Mouse (Mus musculus) midbrain, embryonic 14.5 days (tissue): ENCODE measurements around the gene Card11. TPM values are rescaled to one million over a fixed set of nuclear protein-coding genes. Genes with fewer than 3 reads are reported as not detected.

Experiments
- ATAC-seq: fragments of 200-750 bp; cut with Nextera tagmentation; 2 replicates; pipeline ENCODE4 v1.8.0; 2017; ENCODE audit warnings: moderate number of reproducible peaks, moderate library complexity; ENCODE audit not compliant: low FRiP score, low TSS enrichment
- DNase-seq: peaks from one replicate; pipeline ENCODE4 v3.0.0-alpha.2; 2015
- H3K27ac ChIP-seq: fragments of 300-500 bp; sonication (generic); replicated peaks from 2 replicates; pipeline ENCODE4 v1.5.1; 2014; ENCODE audit warnings: mild to moderate bottlenecking, low read depth, low read length, moderate library complexity
- H3K27me3 ChIP-seq: fragments of 300-500 bp; sonication (generic); 2 replicates; pipeline ENCODE4 v1.6.1; 2014; ENCODE audit warnings: low read length, control low read depth, mixed read lengths; ENCODE audit not compliant: control insufficient read depth, insufficient read depth
- H3K36me3 ChIP-seq: fragments of 300-500 bp; sonication (generic); 2 replicates; pipeline ENCODE4 v1.6.1; 2014; ENCODE audit warnings: low read length, control low read depth; ENCODE audit not compliant: control insufficient read depth, insufficient read depth
- H3K4me1 ChIP-seq: fragments of 300-500 bp; sonication (generic); 2 replicates; pipeline ENCODE4 v1.6.1; 2014; ENCODE audit warnings: mild to moderate bottlenecking, antibody characterized with exemption, low read length, control low read depth; ENCODE audit not compliant: control insufficient read depth, insufficient read depth
- H3K4me2 ChIP-seq: fragments of 300-500 bp; sonication (generic); 2 replicates; pipeline ENCODE4 v1.6.1; 2014; ENCODE audit warnings: mild to moderate bottlenecking, low read length, moderate library complexity
- H3K4me3 ChIP-seq: fragments of 300-500 bp; sonication (generic); replicated peaks from 2 replicates; pipeline ENCODE4 v1.5.1; 2014; ENCODE audit warnings: low read depth, low read length
- H3K9ac ChIP-seq: fragments of 300-500 bp; sonication (generic); replicated peaks from 2 replicates; pipeline ENCODE4 v1.6.1; 2014; ENCODE audit warnings: mild to moderate bottlenecking, low read length, moderate library complexity
- H3K9me3 ChIP-seq: fragments of 300-500 bp; sonication (generic); 2 replicates; pipeline ENCODE4 v1.6.1; 2016; ENCODE audit warnings: low read length, control low read depth, mixed read lengths; ENCODE audit not compliant: control insufficient read depth
- WGBS: fragments of 180-500 bp; shearing (Covaris S2); extraction: QIAGEN DNeasy Blood & Tissue Kit; methylation state at CpG from one replicate; pipeline ENCODE4 v1.1.7; 2014; 5-methylcytosine and 5-hydroxymethylcytosine counted together
- polyA plus RNA-seq: library from polyadenylated mRNA; unstranded; fragments of >200 nt; fragmentation: Nextera tagmentation; extraction: Ambion mirVana; gene quantifications from 2 replicates; pipeline ENCODE4 v1.2.1, GENCODE M21; 2014

Card11 gene
- polyA plus RNA-seq, 1 experiment from 2014 or later = 0.28 TPM

DNA sequence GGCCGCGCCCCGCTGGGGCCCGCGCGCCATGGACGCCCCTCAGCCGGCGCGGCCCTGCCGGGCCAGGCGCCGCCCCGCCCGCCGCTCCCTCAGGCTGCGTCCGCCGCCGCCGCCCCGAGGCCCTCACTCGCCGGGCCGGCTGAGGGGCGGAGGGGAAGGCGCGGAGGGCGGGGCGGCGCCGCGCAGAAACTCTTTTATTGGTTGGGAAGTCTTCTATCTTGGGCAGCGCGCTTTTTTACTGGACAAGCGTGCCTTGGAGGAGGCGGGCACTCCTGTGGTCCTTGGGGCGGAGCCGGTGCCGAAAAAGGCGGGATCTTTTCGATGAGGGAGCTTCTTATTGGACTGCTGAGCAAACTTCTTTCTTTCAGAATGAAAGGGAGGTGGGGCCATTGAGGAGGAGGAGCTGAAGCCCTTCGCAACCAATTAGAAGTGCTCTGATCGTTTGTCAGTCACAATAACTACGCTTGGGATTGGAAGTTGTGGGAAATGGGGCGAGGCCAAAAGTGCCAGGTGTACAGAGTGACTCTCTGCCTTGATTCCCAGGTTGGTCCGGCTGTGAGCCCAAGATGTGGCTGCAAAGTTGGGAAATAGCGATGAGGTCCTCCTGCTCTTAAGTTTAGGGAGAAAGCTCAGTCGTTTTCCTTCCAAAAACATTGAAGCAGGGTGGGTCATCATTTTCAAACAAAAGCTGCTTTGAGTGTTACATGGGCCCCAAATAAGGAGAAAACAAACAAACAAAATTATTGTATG lies 169.9 kb downstream of the Card11 start, which contains the start of gene Gna12:
TSS of gene Gna12 (minus strand) at position 118 of the 750 bp plus-strand sequence.
- Histone ChIP-seq H3K4me1 (peaks cover 32% of the 10 kb centered on the region), H3K9me3 (no peaks in the 10 kb centered on the region), H3K36me3 (no peaks in the 10 kb centered on the region), H3K9ac (peak within 1 kb of the TSS; percentile 82), H3K27me3 (no peaks in the 10 kb centered on the region), H3K4me3 (peak within 1 kb of the TSS; percentile 82), H3K4me2 (peak within 1 kb of the TSS; percentile 95), H3K27ac (peak within 1 kb of the TSS; percentile 88)
- ATAC-seq (peak; percentile 98), DNase-seq (peak; percentile 99)
- under 1% methylated on average over 48 of the region's 49 CpGs for WGBS

DNA sequence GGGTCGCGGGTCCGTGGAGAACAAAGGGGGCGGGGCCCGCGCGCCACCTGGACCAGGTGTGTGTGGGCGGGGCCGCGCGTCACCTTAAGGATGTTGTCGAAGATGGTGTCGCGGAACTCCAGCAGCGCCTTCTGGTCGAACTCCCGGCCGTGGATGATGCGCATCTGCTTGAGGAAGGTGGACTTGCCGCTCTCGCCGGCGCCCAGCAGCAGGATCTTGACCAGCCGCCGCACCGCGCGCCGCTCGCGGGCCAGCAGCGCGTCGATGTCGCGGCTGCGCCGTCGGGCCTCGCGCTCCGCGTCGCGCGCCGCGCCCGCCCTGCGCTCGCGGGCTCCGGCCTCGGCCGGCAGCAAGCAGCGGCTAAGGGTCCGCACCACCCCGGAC lies 170.5 kb downstream of the Card11 start:
- H3K4me2 ChIP-seq = peak overlapping the region; percentile 95
- ATAC-seq = no peak; the same call in 1 of the 2 replicates
- under 1% methylated on average over 47 of the region's 58 CpGs for WGBS

GRCm38 (mm10) chr5:140829081-140829910 lies 171.1 kb downstream of the Card11 start:
- peak; percentile 17 for DNase-seq
- Histone ChIP-seq H3K9me3 (no peaks in the 10 kb centered on the region), H3K9ac (peak overlapping the region; percentile 82), H3K4me3 (peak overlapping the region; percentile 82), H3K4me2 (peak overlapping the region; percentile 95), H3K27me3 (no peaks in the 10 kb centered on the region), H3K4me1 (peaks cover 32% of the 10 kb centered on the region), H3K36me3 (no peaks in the 10 kb centered on the region), H3K27ac (peak overlapping the region; percentile 88)
- peak; percentile 13; the same call in 1 of the 2 replicates for ATAC-seq
- 36% methylated on average over 18 of the region's 18 CpGs for WGBS

More for the DNA sequence above, 170.5 kb downstream of the Card11 start:
- Histone ChIP-seq H3K9ac (peak overlapping the region; percentile 82), H3K9me3 (no peaks in the 10 kb centered on the region), H3K4me3 (peak overlapping the region; percentile 82), H3K36me3 (no peaks in the 10 kb centered on the region), H3K27ac (peak overlapping the region; percentile 88), H3K4me1 (peaks cover 32% of the 10 kb centered on the region), H3K27me3 (no peaks in the 10 kb centered on the region)
- no peak for DNase-seq

DNA sequence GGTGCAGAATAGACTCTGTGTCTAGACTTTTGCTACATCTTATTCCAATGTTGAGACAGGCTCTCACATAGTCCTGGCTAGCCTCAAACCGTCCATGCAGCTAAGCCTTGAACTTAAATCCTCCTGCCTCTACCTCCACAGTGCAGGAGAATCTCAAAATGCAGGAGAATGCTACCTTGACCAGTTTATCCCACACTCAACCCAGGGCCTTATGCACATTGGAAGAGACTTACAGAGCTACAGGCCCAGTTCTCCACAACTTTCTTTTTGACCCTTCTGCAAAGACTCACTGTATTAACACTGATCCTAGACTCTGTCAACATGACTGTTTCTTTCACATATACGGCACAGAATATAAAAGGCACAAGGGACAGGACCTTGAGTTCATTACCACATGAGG lies 172.0 kb downstream of the Card11 start:
- no peak overlapping the region for H3K9ac ChIP-seq
- 60% methylated on average over 2 of the region's 2 CpGs for WGBS
- peak overlapping the region; percentile 95 for H3K4me2 ChIP-seq
- H3K27ac ChIP-seq = no peak overlapping the region
- peaks cover 32% of the 10 kb centered on the region for H3K4me1 ChIP-seq
- DNase-seq (no peak), ATAC-seq (no peak)
- H3K4me3 ChIP-seq = peak overlapping the region; percentile 82; the same call in 1 of the 2 replicates
- H3K27me3 ChIP-seq = no peaks in the 10 kb centered on the region
- no peaks in the 10 kb centered on the region for H3K9me3 ChIP-seq
- no peaks in the 10 kb centered on the region for H3K36me3 ChIP-seq

DNA sequence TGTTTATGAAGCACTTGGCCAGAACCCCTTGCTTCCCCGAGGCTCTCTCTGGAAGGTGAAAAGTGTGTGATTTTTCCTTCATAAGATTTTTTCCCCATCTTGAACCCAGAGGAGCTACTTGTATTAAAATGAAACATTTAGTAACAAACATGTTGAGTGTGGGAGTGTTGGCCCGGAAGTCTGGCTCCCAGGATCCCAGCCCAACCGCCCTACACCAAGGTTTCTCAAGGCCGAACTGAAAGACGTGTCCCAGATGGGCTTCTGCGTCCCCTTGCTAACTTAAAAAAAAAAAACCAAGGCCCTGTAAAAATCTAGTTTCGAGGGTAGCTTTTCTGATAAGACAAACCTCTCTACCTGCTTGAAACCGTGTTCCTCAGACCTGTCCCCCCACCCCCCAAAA lies 172.5 kb downstream of the Card11 start:
- Histone ChIP-seq H3K36me3 (no peaks in the 10 kb centered on the region), H3K9ac (no peak overlapping the region; the same call in 1 of the 2 replicates), H3K4me2 (peak overlapping the region; percentile 95), H3K9me3 (no peaks in the 10 kb centered on the region), H3K27me3 (no peaks in the 10 kb centered on the region), H3K4me1 (peaks cover 32% of the 10 kb centered on the region), H3K4me3 (0 out of 2 replicates have a peak overlapping the region, but pooled peaks have one; percentile 82), H3K27ac (no peak overlapping the region)
- ATAC-seq (no peak), DNase-seq (no peak)
- 80% methylated on average over 8 of the region's 8 CpGs for WGBS

GRCm38 (mm10) chr5:140827413-140827812 lies 173.0 kb downstream of the Card11 start:
- no peaks in the 10 kb centered on the region for H3K9me3 ChIP-seq
- ATAC-seq = no peak
- no peaks in the 10 kb centered on the region for H3K36me3 ChIP-seq
- DNase-seq = no peak
- WGBS = 69% methylated on average over 2 of the region's 2 CpGs
- H3K27ac ChIP-seq = no peak overlapping the region
- no peak overlapping the region for H3K4me3 ChIP-seq
- H3K27me3 ChIP-seq = no peaks in the 10 kb centered on the region
- no peak overlapping the region for H3K9ac ChIP-seq
- H3K4me2 ChIP-seq = peak overlapping the region; percentile 95
- H3K4me1 ChIP-seq = peaks cover 32% of the 10 kb centered on the region

DNA sequence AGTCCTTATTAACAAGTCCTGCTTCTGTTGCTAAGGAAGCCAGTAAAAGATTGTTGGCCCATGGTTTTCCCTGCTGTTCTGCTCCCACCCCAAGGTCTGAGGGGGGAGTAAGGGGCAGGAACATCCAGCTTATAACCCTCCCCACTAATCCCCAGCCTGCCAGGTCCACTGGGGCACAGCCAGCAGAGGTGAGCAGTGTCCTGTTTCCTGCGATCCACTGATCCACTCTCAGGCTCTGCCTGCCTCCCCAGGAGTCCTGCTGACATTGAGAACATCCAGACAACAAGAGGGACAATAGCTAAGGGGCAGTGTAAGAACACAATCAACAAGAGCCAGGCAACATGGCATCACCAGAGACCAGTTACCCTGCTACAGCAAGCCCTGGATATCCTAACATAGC lies 173.6 kb downstream of the Card11 start:
- peak overlapping the region; percentile 95 for H3K4me2 ChIP-seq
- ATAC-seq (no peak), DNase-seq (no peak)
- H3K4me3 ChIP-seq = no peak overlapping the region
- no peaks in the 10 kb centered on the region for H3K27me3 ChIP-seq
- peak overlapping the region; percentile 13; the same call in 1 of the 2 replicates for H3K9ac ChIP-seq
- H3K27ac ChIP-seq = no peak overlapping the region
- peaks cover 32% of the 10 kb centered on the region for H3K4me1 ChIP-seq
- H3K36me3 ChIP-seq = no peaks in the 10 kb centered on the region
- 9% methylated on average over 1 of the region's 1 CpGs for WGBS
- no peaks in the 10 kb centered on the region for H3K9me3 ChIP-seq

DNA sequence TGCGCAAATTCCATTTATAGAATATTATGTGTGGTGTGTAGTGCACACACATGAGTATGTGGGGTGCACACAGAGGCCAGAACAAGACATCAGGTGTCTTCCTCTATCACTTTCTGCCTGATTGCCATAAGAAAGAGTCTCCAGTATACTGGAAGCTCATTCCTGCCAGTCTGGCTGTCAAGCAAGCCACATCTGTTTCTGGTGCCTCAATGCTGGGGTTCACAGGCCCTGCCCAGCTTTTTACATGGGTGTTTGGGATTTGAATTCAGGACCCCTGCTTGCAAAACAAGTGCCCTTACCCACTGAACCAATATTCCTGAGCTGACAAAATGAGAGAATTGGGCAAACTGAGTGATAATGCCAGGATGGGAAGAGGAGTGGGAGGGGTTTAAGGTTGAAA lies 174.3 kb downstream of the Card11 start:
- Histone ChIP-seq H3K9me3 (no peaks in the 10 kb centered on the region), H3K4me3 (no peak overlapping the region), H3K36me3 (no peaks in the 10 kb centered on the region), H3K4me1 (peaks cover 32% of the 10 kb centered on the region), H3K27me3 (no peaks in the 10 kb centered on the region), H3K9ac (no peak overlapping the region), H3K27ac (no peak overlapping the region), H3K4me2 (no peak overlapping the region)
- no peak for ATAC-seq
- 100% methylated on average over 1 of the region's 1 CpGs for WGBS
- DNase-seq = no peak
